Mouse (Mus musculus) megakaryocyte, adult 5-6 weeks (primary cell): Measurements from ENCODE around the gene Prrx1. TPM values are rescaled to one million over a fixed set of nuclear protein-coding genes. Genes with fewer than 3 reads are reported as not detected.

ENCODE experiments used
- ATAC-seq: 2 replicates; pipeline ENCODE4 v1.8.0; 2016; ENCODE audit warnings: mild to moderate bottlenecking, inconsistent platforms; ENCODE audit not compliant: poor library complexity, severe bottlenecking
- total RNA-seq, 2 experiments: library from RNA; stranded (forward) in 1 of 2; stranded (reverse) in 1 of 2; fragments of 153-499, 151-499 nt in 1 of 2; fragments of 221-1000, 200-1000 nt in 1 of 2; gene quantifications; 2 replicates each; pipeline versions ENCODE4 v1.2.3 to v1.2.4; 2015 to 2017

Prrx1 gene
- total RNA-seq, 2 experiments from 2014 or later, result 0.11 to 0.16 TPM

GRCm38 (mm10) chr1:163274919-163275318, 38.6 kb downstream of the Prrx1 start:
- ATAC-seq, result no peak

- peak; percentile 69 for ATAC-seq
These were observed 40.4 kb downstream of the Prrx1 start for GRCm38 (mm10) chr1:163273132-163273531.

DNA sequence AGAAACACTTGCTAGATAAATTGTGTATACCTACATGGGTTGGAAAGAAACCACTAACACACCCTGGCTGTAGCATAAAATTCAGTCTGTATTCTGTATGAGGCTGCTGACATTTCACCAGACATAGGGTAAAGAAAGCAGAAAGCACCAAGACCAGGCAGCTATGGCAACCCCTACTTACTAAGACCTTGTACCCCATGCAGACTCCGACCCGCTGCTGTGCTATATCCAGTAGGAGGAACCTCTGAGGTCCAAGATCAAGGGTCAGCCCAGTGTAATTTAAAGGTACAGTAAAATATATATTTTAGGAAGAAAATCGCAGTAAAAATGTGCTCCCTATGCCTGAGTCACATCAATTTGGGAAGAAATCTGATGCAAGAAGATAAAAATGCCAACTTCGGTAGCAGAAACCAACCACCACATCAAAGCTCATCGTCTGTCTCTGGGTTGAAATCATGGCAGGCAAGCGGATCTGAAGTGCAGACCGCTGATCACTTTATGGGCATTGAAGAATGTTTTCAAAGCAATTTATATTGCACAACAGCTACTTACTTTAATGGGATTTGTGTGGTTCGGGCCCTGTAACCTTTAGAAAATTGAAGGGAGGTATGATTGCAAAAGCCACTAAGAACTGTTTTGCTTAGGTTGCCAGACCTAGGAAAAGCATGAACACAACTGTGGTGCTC, 46.5 kb downstream of the Prrx1 start:
- ATAC-seq, result no peak

GRCm38 (mm10) chr1:163257298-163257697, 56.2 kb downstream of the Prrx1 start:
- ATAC-seq, result no peak

GRCm38 (mm10) chr1:163255884-163256283, 57.6 kb downstream of the Prrx1 start:
- ATAC-seq, result no peak

DNA sequence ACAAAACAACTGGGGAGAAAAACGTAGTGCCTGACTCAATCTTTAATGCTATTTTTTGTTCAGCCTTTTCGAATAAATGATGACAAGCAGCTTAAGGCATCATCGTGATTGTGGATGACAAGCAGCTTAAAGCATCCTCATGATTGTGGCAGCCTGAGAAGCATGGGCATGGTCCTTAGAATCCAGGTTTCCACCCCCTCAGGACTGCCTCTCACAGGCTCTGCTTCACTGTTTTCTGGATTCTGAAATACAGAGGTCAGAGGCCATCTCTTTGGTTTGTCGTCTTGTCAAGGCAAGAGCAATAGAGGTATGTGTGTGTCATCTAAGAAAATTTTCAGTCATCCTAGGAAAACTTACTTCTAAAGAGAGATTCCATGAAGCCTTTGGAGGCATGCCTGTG, 60.7 kb downstream of the Prrx1 start:
- ATAC-seq, result no peak

DNA sequence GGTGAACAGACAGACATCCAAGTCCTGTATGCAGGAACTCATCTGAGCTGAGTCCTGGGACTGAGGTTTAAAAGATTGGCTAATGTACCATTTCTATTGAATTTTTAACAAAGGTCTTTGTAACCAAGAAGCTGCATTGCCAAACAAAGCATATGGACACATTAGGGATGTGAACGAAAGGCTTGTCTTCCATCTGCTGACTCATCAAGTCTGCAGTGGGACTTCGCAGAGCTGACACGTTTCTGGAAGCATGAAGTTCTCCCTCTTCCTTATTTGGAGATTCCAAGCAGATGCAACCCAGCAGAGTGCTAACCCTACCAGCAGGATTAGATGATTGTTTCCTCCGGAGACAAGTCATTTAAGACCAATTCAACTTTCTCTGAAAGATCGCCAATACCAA, 61.2 kb downstream of the Prrx1 start:
- ATAC-seq, result no peak

GRCm38 (mm10) chr1:163251766-163252165, 61.7 kb downstream of the Prrx1 start:
- ATAC-seq, result no peak

DNA sequence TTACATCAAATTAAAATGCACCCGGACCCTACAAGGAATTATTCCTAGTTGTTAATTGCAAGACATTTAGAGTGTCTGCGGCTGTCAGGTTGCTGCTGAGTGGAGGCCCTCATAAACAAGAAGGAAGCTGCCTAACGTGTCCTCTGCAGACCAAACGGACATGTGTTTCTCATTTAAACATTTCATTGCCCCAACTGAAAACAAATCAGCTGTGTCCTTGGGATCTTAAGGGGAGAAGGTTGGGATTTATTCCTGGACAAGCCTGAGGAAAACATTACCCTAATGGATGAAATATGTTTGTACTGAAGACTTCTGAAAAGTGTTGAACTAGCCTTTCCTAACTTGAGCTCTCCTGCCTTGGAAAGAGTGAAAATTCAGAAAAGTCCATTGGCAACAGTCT, 74.6 kb downstream of the Prrx1 start:
- ATAC-seq, result no peak

DNA sequence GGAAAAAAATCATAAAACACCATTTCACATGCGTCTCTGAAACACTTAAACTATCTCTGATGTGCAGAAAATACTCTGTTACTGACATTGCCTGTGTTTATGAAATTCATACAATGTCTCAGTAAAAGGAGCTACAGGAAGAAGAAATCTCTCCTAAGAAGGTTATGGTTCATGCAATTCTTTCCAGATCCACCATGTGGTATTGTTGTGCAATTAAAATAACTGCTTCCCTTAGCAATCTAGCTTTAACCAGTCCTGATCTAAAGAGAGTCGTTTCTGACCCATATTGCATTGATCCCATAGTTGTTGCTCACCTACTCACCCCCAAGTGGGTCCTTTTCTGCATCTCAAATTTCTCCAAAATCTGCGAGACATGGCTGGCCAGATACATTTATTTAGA, 82.3 kb downstream of the Prrx1 start:
- ATAC-seq, result no peak

DNA sequence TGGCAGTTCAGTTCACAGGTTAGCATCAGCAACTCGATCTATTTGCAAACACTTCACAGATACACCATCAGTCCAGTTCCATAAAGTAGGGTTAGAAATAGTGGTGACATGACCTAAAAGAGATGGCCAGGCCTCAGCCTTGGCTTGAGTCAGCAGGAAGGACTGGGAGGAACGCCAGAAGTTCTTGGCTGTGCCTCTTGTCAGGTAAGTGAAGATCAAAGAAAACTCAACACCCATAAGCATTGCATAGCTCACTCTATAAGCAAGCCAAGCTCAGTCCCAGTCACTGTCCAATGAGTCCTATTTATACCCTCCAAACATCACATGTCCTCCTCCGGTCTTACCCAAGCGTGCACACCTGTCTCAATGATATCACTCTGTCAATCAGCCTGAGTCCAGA, 87.2 kb downstream of the Prrx1 start:
- ATAC-seq, result no peak

DNA sequence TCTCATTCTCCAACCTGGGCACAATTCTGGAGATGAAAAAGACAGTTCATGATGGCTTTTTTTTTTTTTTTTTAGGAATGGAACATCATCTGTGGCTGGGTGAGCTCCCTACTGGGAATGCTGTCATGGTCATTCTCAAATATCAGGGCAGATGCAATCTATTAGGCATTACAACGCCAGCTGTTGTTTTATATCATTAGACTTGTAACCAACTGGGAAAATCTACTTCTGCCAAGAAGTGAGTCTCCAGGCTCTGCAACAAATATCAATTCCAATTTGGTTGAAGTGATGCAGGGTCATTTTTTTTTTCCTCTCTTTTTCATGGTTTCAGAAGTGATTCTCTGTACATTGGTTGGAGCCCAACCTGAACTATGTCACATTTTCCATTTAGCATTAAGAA, 91.7 kb downstream of the Prrx1 start:
- ATAC-seq, result no peak

DNA sequence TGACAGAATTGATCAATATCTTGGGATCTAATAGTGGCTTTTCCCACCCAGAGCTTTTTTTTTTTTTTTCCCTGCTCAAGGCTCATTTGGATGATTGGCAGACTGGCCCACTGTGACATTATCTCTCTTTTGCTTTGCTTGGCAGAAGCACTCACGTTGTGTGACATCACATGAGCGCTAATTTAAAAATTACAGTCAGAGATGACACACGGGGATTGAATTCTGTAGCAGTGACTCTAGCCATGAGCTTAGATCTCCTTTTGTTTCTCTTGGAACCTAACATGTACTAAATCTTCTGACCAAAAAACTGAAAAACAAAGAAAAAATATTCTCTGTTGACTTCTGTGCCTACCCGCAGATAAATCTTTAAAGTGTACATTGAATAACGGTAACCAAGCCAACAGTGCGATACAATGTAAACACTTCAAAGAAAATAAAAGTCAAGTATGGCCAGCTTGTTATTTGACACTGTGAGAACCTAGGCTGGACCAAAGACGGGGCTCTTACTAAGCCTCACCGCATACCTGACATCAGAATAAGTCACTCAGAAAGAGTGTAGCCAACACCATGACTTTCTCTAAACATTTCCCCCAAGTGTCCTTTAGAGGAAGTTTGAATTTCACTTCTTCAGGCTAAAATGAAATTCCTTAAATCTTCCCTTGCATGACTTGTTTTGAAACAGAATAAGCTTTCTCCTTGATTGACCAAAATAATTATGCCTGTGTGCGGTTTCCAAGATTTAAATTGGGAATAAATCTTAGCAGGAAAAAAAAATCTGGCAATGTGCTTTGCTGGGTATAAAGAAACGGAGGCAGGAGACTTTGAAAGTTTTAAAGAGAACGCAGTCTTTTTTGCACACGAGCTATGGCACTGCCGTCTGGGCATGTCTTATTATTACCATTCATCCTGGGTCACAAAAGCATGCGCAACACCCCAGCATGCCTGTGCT, 104.3 kb downstream of the Prrx1 start:
- no peak for ATAC-seq

GRCm38 (mm10) chr1:163198767-163199166, 114.7 kb downstream of the Prrx1 start:
- ATAC-seq, result no peak

DNA sequence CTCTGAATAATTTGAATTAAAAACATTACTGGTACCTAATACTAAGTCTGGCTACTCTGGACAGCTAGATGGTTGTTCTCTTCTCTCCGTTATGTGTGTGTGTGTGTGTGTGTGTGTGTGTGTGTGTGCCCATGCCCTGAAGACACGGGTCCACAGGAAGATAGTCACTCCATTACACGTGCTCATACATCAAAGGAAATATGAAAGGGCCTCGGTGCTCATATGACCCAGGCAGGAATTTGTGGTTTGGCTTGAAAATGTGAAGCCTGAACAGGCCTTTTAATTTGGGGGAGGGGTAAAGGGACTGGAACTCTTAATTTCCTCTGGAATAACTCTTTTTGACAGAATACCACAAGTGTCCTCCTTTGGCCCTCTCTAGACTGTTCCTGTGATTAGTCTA, 115.5 kb downstream of the Prrx1 start:
- ATAC-seq, result no peak

Other genes starting within 250 kb of the Prrx1 start
- not detected in 2 replicates for gene Mroh9, start 228.0 kb downstream of the Prrx1 start, total RNA-seq (2015)
- gene Mroh9, start 228.0 kb downstream of the Prrx1 start, total RNA-seq (2017), result not detected in 2 replicates
- 5.3 and 7.7 TPM in 2 replicates for gene Gorab, start 90.0 kb upstream of the Prrx1 start, total RNA-seq (2015)
- 6.6 and 9.8 TPM in 2 replicates for gene Gorab, start 90.0 kb upstream of the Prrx1 start, total RNA-seq (2017)